Mouse (Mus musculus): Measurements from ENCODE around the gene Mxd1.

DNA sequence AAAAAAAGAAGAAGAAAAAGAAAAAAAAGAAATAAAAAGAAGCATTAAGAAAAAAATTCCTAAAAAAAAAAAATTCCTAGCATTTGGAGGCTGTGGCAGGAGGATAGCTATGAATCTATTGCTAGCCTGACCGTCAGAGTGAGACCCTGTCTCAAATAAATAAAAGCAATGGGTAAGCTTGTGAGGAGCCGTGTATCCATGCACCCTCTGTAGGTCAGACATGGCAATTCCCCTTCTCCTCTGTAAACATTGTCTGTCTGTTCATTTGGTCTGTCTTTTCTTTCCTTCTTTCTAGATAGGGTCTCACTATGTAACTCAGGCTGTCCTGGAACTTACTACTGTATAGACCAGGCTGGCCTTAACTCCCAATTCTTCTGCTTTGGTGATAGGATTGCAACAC, 30.5 kb downstream of the Mxd1 start:
- TF ChIP-seq CTCF (IDR thresholded peaks at IDR 0.05; ENCODE audit: extremely low read depth, insufficient read depth, insufficient read length, insufficient replicate concordance) (no peak), POLR2A (IDR thresholded peaks at IDR 0.05; ENCODE audit: low read depth, low read length) (no peak)

Measured in spleen, adult 2 months (tissue).